Mouse (Mus musculus): Measurements from ENCODE around the gene Lcn10. TPM values are rescaled to one million over a fixed set of nuclear protein-coding genes. Genes with fewer than 3 reads are reported as not detected.
"Not testable (repeated sequence)": the region's sequence is repeated elsewhere in the genome, so short reads cannot be mapped to it uniquely, and the experiment has no call there.

The Lcn10 gene
- polyA plus RNA-seq, 1 experiment = not detected

- H3K4me1 ChIP-seq (ENCODE audit: control insufficient read depth, insufficient read depth, low read length) = no peaks in the 10 kb centered on the region
These were observed 18.5 kb downstream of the Lcn10 start for GRCm38 (mm10) chr2:25701001-25701400.

GRCm38 (mm10) chr2:25703706-25704105 lies 21.2 kb downstream of the Lcn10 start:
- H3K4me1 ChIP-seq (ENCODE audit: control insufficient read depth, insufficient read depth, low read length) = peaks cover 2% of the 10 kb centered on the region; the same call in 1 of the 2 replicates
- no peak overlapping the region for H3K4me3 ChIP-seq (ENCODE audit: insufficient read depth, low read length)
- TF ChIP-seq CTCF (IDR thresholded peaks at IDR 0.05; ENCODE audit: extremely low read depth, insufficient read depth, low read length) = no peak
- TF ChIP-seq POLR2A (IDR thresholded peaks at IDR 0.05; ENCODE audit: extremely low read depth, insufficient read depth, low read length) = no peak
- H3K27ac ChIP-seq (ENCODE audit: insufficient read depth, low read length) = no peak overlapping the region

More at GRCm38 (mm10) chr2:25701001-25701400, 18.5 kb downstream of the Lcn10 start:
- TF ChIP-seq POLR2A (IDR thresholded peaks at IDR 0.05; ENCODE audit: extremely low read depth, insufficient read depth, low read length) (no peak), CTCF (IDR thresholded peaks at IDR 0.05; ENCODE audit: extremely low read depth, insufficient read depth, low read length) (no peak)
- Histone ChIP-seq H3K4me3 (ENCODE audit: insufficient read depth, low read length) (no peak overlapping the region), H3K27ac (ENCODE audit: insufficient read depth, low read length) (no peak overlapping the region)

GRCm38 (mm10) chr2:25706643-25707481 lies 24.3 kb downstream of the Lcn10 start, which contains the start of gene Bmyc:
Gene Bmyc, plus strand, starts transcription at chr2:25706739.
- Histone ChIP-seq H3K4me3 (ENCODE audit: insufficient read depth, low read length) (peak within 1 kb of the TSS; percentile 66), H3K4me1 (ENCODE audit: control insufficient read depth, insufficient read depth, low read length) (peaks cover 5% of the 10 kb centered on the region; the same call in 1 of the 2 replicates), H3K27ac (ENCODE audit: insufficient read depth, low read length) (peak within 1 kb of the TSS; percentile 18)
- TF ChIP-seq POLR2A (IDR thresholded peaks at IDR 0.05; ENCODE audit: extremely low read depth, insufficient read depth, low read length) (peak; percentile 97), CTCF (IDR thresholded peaks at IDR 0.05; ENCODE audit: extremely low read depth, insufficient read depth, low read length) (peak; percentile 43)

- H3K4me3 ChIP-seq (ENCODE audit: insufficient read depth, low read length) = peak overlapping the region; percentile 31
- no peak overlapping the region for H3K27ac ChIP-seq (ENCODE audit: insufficient read depth, low read length)
- H3K4me1 ChIP-seq (ENCODE audit: control insufficient read depth, insufficient read depth, low read length) = peaks cover 5% of the 10 kb centered on the region; the same call in 1 of the 2 replicates
- peak; percentile 41 for TF ChIP-seq CTCF (IDR thresholded peaks at IDR 0.05; ENCODE audit: extremely low read depth, insufficient read depth, low read length)
- 0 out of 2 replicates have a peak, but pooled peaks have one; percentile 27 for TF ChIP-seq POLR2A (IDR thresholded peaks at IDR 0.05; ENCODE audit: extremely low read depth, insufficient read depth, low read length)
These were observed 25.6 kb downstream of the Lcn10 start for GRCm38 (mm10) chr2:25708121-25708520.

GRCm38 (mm10) chr2:25709056-25709455 lies 26.5 kb downstream of the Lcn10 start:
- H3K4me1 ChIP-seq (ENCODE audit: control insufficient read depth, insufficient read depth, low read length); H3K27ac ChIP-seq (ENCODE audit: insufficient read depth, low read length); H3K4me3 ChIP-seq (ENCODE audit: insufficient read depth, low read length): not testable (repeated sequence)

GRCm38 (mm10) chr2:25709791-25710190 lies 27.3 kb downstream of the Lcn10 start:
- not testable (repeated sequence) for H3K4me1 ChIP-seq (ENCODE audit: control insufficient read depth, insufficient read depth, low read length); H3K27ac ChIP-seq (ENCODE audit: insufficient read depth, low read length); H3K4me3 ChIP-seq (ENCODE audit: insufficient read depth, low read length)

GRCm38 (mm10) chr2:25711641-25712040 lies 29.1 kb downstream of the Lcn10 start:
- not testable (repeated sequence) for H3K4me1 ChIP-seq (ENCODE audit: control insufficient read depth, insufficient read depth, low read length); H3K27ac ChIP-seq (ENCODE audit: insufficient read depth, low read length); H3K4me3 ChIP-seq (ENCODE audit: insufficient read depth, low read length)

GRCm38 (mm10) chr2:25717222-25717621 lies 34.7 kb downstream of the Lcn10 start:
- Histone ChIP-seq H3K27ac (ENCODE audit: insufficient read depth, low read length) (no peak overlapping the region), H3K4me1 (ENCODE audit: control insufficient read depth, insufficient read depth, low read length) (no peaks in the 10 kb centered on the region), H3K4me3 (ENCODE audit: insufficient read depth, low read length) (no peak overlapping the region)
- TF ChIP-seq CTCF (IDR thresholded peaks at IDR 0.05; ENCODE audit: extremely low read depth, insufficient read depth, low read length) (no peak), POLR2A (IDR thresholded peaks at IDR 0.05; ENCODE audit: extremely low read depth, insufficient read depth, low read length) (no peak)

- no peak for TF ChIP-seq CTCF (IDR thresholded peaks at IDR 0.05; ENCODE audit: extremely low read depth, insufficient read depth, low read length)
- no peak for TF ChIP-seq POLR2A (IDR thresholded peaks at IDR 0.05; ENCODE audit: extremely low read depth, insufficient read depth, low read length)
- Histone ChIP-seq H3K27ac (ENCODE audit: insufficient read depth, low read length) (no peak overlapping the region), H3K4me3 (ENCODE audit: insufficient read depth, low read length) (no peak overlapping the region), H3K4me1 (ENCODE audit: control insufficient read depth, insufficient read depth, low read length) (no peaks in the 10 kb centered on the region)
These were observed 50.8 kb downstream of the Lcn10 start for GRCm38 (mm10) chr2:25733199-25733930.

Other genes with a start within 250 kb of the Lcn10 start
- 0.72 and 0.79 TPM in 2 replicates for gene Clic3, start 225.9 kb upstream of the Lcn10 start, polyA plus RNA-seq (2012; rRNA removed)
- 137 TPM in 2 replicates for gene Paxx, start 221.6 kb upstream of the Lcn10 start, polyA plus RNA-seq (2012; rRNA removed)
- 2,250 and 2,426 TPM in 2 replicates for gene Ptgds, start 212.7 kb upstream of the Lcn10 start, polyA plus RNA-seq (2012; rRNA removed)
- not detected in 2 replicates for gene Lcn12, start 188.8 kb upstream of the Lcn10 start, polyA plus RNA-seq (2012; rRNA removed)
- 44.3 and 46.1 TPM in 2 replicates for gene Fbxw5, start 182.0 kb upstream of the Lcn10 start, polyA plus RNA-seq (2012; rRNA removed)
- 2.3 and 3.3 TPM in 2 replicates for gene C8g, start 181.0 kb upstream of the Lcn10 start, polyA plus RNA-seq (2012; rRNA removed)
- 8.4 and 9.1 TPM in 2 replicates for gene Traf2, start 135.8 kb upstream of the Lcn10 start, polyA plus RNA-seq (2012; rRNA removed)
- gene Edf1, start 124.9 kb upstream of the Lcn10 start, polyA plus RNA-seq (2012; rRNA removed) = 270 and 276 TPM in 2 replicates
- gene Mamdc4, start 107.9 kb upstream of the Lcn10 start, polyA plus RNA-seq (2012; rRNA removed) = 1.1 and 1.2 TPM in 2 replicates
- gene Phpt1, start 107.5 kb upstream of the Lcn10 start, polyA plus RNA-seq (2012; rRNA removed) = 123 and 129 TPM in 2 replicates
- 115 and 125 TPM in 2 replicates for gene Ajm1, start 101.0 kb upstream of the Lcn10 start, polyA plus RNA-seq (2012; rRNA removed)
- 158 and 162 TPM in 2 replicates for gene Rabl6, start 74.2 kb upstream of the Lcn10 start, polyA plus RNA-seq (2012; rRNA removed)
- gene Ccdc183, start 65.0 kb upstream of the Lcn10 start, polyA plus RNA-seq (2012; rRNA removed) = 0.02 TPM in 1 of 2 replicates, not detected in the other
- gene Tmem141, start 60.7 kb upstream of the Lcn10 start, polyA plus RNA-seq (2012; rRNA removed) = 73.9 and 82.8 TPM in 2 replicates
- 0.30 and 0.33 TPM in 2 replicates for gene Fcna, start 54.7 kb upstream of the Lcn10 start, polyA plus RNA-seq (2012; rRNA removed)
- not detected in 2 replicates for gene Lcn8, start 29.6 kb upstream of the Lcn10 start, polyA plus RNA-seq (2012; rRNA removed)
- not detected in 2 replicates for gene Lcn5, start 24.8 kb upstream of the Lcn10 start, polyA plus RNA-seq (2012; rRNA removed)
- gene Lcn6, start 5.9 kb upstream of the Lcn10 start, polyA plus RNA-seq (2012; rRNA removed) = not detected in 2 replicates
- not detected in 2 replicates for gene Obp2a, start 17.3 kb downstream of the Lcn10 start, polyA plus RNA-seq (2012; rRNA removed)
- gene Bmyc, start 24.0 kb downstream of the Lcn10 start, polyA plus RNA-seq (2012; rRNA removed) = 99.6 and 101 TPM in 2 replicates
- 0.15 TPM in 1 of 2 replicates, not detected in the other for gene Obp2b, start 54.3 kb downstream of the Lcn10 start, polyA plus RNA-seq (2012; rRNA removed)
- not detected in 2 replicates for gene Lcn3, start 82.8 kb downstream of the Lcn10 start, polyA plus RNA-seq (2012; rRNA removed)
- gene Lcn11, start 94.3 kb downstream of the Lcn10 start, polyA plus RNA-seq (2012; rRNA removed) = not detected in 2 replicates
- gene Gm13539, start 99.5 kb downstream of the Lcn10 start, polyA plus RNA-seq (2012; rRNA removed) = not detected in 2 replicates
- not detected in 2 replicates for gene Glt6d1, start 133.1 kb downstream of the Lcn10 start, polyA plus RNA-seq (2012; rRNA removed)
- gene Lcn9, start 140.4 kb downstream of the Lcn10 start, polyA plus RNA-seq (2012; rRNA removed) = not detected in 2 replicates
- 0.08 TPM in 1 of 2 replicates, not detected in the other for gene Sohlh1, start 164.5 kb downstream of the Lcn10 start, polyA plus RNA-seq (2012; rRNA removed)
- gene Kcnt1, start 181.0 kb downstream of the Lcn10 start, polyA plus RNA-seq (2012; rRNA removed) = 191 and 197 TPM in 2 replicates

Measured in cortical plate, adult 2 months (tissue).